Mouse (Mus musculus) adrenal gland, adult 18-20 months (tissue): ENCODE data around the gene Lrsam1. TPM values are rescaled to one million over a fixed set of nuclear protein-coding genes. Genes with fewer than 3 reads are reported as not detected.

Source experiments
- DNase-seq, 2 experiments: peaks; one replicate each; pipeline ENCODE4 v3.0.0; 2021 to 2022; ENCODE audit warnings: low spot score in 2 of 2
- total RNA-seq, 2 experiments: library from RNA; stranded (reverse); gene quantifications; 1 replicate in 1 of 2; 2 replicates in 1 of 2; pipeline ENCODE4 v1.2.3; 2021

The Lrsam1 gene
- total RNA-seq, 2 experiments from 2014 or later, result 16.6 to 23.4 TPM

- peak; percentile 42 to 69 for DNase-seq
These were observed 33.0 kb downstream of the Lrsam1 start for GRCm38 (mm10) chr2:32928235-32928946.

DNA sequence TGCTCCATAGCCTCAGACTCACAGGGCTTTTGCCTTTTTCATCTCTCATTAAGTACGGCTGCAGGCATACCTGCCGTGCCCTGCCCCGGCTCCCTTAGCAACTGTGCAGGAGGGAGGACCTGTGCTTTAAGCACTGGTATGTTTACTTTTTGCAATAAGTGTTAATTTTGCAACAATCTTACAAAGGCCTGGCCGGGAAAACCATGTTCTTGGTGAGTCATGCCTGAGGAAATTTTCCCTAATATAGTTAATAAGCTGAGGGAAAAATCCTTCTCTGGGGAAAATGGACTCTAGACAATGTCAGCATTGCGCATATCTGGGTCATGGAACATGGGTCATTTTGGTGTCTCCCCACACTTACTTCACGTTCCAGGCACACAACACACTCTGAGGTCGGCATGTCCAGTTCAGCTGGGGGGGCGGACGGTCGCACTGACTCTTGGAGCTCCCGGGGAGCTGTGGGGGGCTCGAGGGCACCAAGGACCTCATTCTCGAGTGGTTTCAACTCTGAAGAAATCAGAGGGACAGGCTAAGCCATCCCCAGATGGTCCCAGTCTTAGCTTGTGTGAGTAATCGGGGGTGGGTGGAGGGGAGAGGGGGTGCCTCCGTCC lies 33.7 kb downstream of the Lrsam1 start:
- DNase-seq, result no peak

- no peak for DNase-seq
These were observed 34.9 kb downstream of the Lrsam1 start for GRCm38 (mm10) chr2:32926330-32927075.

- DNase-seq, result no peak
These were observed 37.0 kb downstream of the Lrsam1 start for GRCm38 (mm10) chr2:32924306-32924844.

DNA sequence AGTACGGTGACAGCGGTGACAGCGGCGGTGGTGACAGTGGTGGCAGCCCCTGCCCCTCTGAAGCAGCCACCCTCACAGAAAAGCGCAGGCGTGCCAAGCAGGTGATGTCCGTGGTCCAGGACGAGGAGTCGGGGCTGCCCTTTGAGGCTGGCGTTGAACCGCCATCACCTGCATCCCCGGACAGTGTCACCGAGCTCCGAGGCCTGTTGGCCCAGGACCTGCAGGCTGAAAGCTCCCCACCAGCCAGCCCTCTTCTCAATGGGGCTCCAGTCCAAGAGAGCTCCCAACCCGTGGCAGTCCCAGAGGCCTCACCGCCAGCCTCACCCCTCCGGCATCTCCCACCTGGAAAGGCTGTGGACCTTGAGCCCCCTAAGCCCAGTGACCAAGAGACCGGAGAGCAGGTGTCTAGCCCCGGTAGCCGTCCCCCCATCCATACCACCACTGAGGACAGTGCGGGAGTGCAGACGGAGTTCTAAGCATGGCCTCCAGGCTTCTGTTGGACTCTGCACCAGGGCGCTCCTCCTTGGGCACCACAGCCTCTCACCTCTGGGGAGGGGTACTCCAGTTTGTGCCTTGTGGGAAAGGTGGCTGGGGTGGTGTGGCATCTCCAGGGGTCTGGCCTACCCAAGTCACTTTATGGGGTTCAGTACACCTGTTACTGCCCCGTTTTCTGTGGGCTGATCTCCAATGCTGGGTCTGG lies 37.7 kb downstream of the Lrsam1 start:
- no peak for DNase-seq

- no peak for DNase-seq
These were observed 38.9 kb downstream of the Lrsam1 start for GRCm38 (mm10) chr2:32922564-32922963.

GRCm38 (mm10) chr2:32921801-32922380 lies 39.5 kb downstream of the Lrsam1 start:
- no peak for DNase-seq

- DNase-seq, result no peak
These were observed 40.2 kb downstream of the Lrsam1 start for GRCm38 (mm10) chr2:32921235-32921634.

GRCm38 (mm10) chr2:32918391-32918790 lies 43.0 kb downstream of the Lrsam1 start:
- DNase-seq, result no peak

DNA sequence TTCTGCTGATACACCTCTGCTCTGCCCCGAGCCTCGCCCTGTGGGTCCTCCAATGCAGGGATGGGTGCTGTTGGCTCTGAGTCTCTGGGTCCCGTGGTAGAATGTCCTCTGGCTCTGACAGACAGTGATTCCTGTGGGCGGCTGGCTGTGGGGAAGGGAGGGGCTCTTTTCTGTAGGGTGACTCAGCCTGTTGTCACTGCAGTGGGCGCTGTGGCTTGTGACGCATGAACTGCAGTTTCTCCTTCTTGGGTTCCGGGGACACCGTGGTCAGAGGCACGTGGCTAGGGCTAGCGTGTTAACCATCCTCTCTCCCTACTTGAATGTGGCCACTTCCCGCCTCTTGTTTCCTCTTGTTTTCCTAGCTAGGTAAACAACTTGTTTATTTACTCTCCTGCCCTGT lies 43.9 kb downstream of the Lrsam1 start:
- DNase-seq, result peak; percentile 51 to 56

- peak in 1 of 2 experiments; percentile 55 for DNase-seq
These were observed 46.5 kb downstream of the Lrsam1 start for GRCm38 (mm10) chr2:32914896-32915295.

GRCm38 (mm10) chr2:32914362-32914761 lies 47.1 kb downstream of the Lrsam1 start:
- no peak for DNase-seq

DNA sequence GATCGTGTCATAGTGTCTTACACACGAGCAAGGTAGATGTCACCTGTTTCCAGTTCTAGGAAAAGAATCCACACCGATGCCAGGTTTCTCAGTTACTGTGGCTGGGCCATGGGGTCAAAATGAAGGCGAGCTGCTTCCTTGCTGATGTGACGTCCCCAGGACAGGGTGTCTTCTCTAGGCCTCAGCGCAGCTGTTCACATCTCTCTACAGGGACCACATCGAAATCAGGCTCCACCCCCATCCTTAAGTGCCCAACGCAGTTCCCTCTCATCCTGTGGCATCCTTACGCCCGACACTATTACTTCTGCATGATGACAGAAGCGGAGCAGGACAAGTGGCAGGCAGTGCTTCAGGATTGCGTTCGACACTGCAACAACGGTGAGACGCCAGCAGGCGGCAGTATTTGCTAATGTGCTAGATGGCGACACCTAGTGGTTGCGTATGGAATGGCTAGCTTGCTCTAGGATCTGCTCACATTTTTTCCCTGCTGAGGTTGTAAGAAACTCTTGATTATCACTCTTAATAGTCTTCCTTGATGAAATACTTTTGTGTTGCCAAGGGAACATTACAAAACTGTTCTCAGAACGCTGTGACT lies 49.1 kb downstream of the Lrsam1 start:
- DNase-seq, result peak; percentile 83 to 85

GRCm38 (mm10) chr2:32911639-32912182 lies 49.7 kb downstream of the Lrsam1 start:
- DNase-seq, result no peak

GRCm38 (mm10) chr2:32908796-32909195 lies 52.6 kb downstream of the Lrsam1 start:
- DNase-seq, result no peak

DNA sequence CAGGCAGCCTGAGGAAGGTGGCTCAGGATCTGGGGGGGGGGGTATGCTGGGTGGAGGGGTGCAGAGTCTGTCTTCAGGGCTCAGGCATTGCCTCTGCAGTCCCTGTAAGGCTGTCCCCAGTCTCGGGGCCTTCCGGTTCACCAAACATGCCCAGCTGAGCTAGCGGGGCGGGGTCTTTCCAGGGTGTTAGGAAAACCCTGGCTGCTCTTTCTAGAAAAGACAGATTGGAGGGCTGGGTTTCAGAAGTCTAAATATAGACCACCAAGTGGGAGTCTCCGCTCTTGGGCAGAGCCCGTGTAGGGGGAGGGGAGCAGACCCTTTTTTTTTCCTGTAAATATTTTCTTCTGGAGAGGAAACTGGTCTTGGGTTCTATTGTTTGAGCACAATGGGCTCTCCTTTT lies 53.1 kb downstream of the Lrsam1 start:
- no peak for DNase-seq

- no peak for DNase-seq
These were observed 54.0 kb downstream of the Lrsam1 start for GRCm38 (mm10) chr2:32907442-32907841.

- no peak for DNase-seq
These were observed 56.1 kb downstream of the Lrsam1 start for GRCm38 (mm10) chr2:32905297-32905696.

DNA sequence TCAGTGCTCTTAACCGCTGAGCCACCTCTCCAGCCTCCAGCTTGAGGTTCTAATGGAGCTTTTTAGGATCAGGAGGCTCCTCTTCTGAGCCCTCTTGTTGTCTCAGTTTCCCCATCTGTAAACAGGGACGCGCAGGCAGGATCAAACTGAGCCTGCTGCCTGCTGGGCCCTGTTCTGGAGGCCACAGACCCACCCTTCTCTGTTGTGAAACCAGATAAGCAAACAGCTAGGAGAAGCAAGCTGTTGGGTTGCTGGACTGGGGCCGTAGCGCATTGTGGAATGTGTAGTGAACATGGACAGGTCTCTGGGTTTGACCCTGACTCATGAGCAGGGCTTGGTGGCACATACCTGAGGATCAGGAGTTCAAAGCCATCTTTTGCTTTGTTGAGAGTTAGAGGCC lies 56.8 kb downstream of the Lrsam1 start:
- no peak for DNase-seq

DNA sequence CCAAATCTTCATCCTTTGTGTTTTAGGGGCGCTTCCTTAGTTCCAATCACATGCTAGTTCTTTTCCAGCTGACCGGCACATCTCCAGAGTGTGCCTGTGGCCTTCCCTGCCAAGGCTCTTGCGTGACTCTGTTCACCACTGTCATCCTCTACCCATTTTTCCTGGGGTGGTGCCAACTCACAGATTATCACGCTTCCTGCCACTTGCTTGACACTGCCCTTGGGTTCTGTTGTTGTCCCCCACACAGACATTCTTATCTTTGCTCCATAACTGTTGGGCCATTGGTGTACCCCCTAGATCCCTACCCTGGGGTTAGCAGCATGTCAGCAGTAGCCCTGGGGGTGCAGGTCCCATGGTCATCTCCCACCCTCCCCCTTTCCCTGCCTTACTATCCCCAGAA lies 57.9 kb downstream of the Lrsam1 start:
- DNase-seq, result no peak
